Mouse (Mus musculus) gastrocnemius, adult 8-10 months (tissue): ENCODE measurements around the gene Dnajc11. TPM values are rescaled to one million over a fixed set of nuclear protein-coding genes. Genes with fewer than 3 reads are reported as not detected.

ENCODE experiments used
- DNase-seq, 2 experiments: peaks; one replicate each; pipeline ENCODE4 v3.0.0; 2022; ENCODE audit warnings: low spot score in 2 of 2
- total RNA-seq, 4 experiments: library from RNA; stranded (reverse); gene quantifications; 2 replicates each; pipeline ENCODE4 v1.2.4; 2022

The Dnajc11 gene
- total RNA-seq, 4 experiments from 2014 or later: 38.7 to 58.6 (median 46.5) TPM

GRCm38 (mm10) chr4:152009076-152010051 lies 75.9 kb downstream of the Dnajc11 start:
- DNase-seq: peak; percentile 63 to 84

GRCm38 (mm10) chr4:152010091-152010706 lies 76.7 kb downstream of the Dnajc11 start:
- peak; percentile 50 to 71 for DNase-seq

GRCm38 (mm10) chr4:152010707-152011134 lies 77.2 kb downstream of the Dnajc11 start:
- DNase-seq: no peak

GRCm38 (mm10) chr4:152011171-152011760 lies 77.8 kb downstream of the Dnajc11 start:
- no peak for DNase-seq

- no peak for DNase-seq
Observed at GRCm38 (mm10) chr4:152012109-152012508, 78.6 kb downstream of the Dnajc11 start.

- peak; percentile 32 to 54 for DNase-seq
Observed at GRCm38 (mm10) chr4:152013036-152013813, 79.7 kb downstream of the Dnajc11 start.

- no peak for DNase-seq
Observed at GRCm38 (mm10) chr4:152019073-152019472, 85.6 kb downstream of the Dnajc11 start.

GRCm38 (mm10) chr4:152020024-152020423 lies 86.5 kb downstream of the Dnajc11 start:
- DNase-seq: no peak

GRCm38 (mm10) chr4:152021568-152022097 lies 88.1 kb downstream of the Dnajc11 start:
- no peak for DNase-seq

GRCm38 (mm10) chr4:152022506-152022905 lies 89.0 kb downstream of the Dnajc11 start:
- DNase-seq: no peak

- DNase-seq: peak in 1 of 2 experiments; percentile 2
Observed at GRCm38 (mm10) chr4:152024525-152024924, 91.0 kb downstream of the Dnajc11 start.

GRCm38 (mm10) chr4:152026751-152027508 lies 93.4 kb downstream of the Dnajc11 start:
- no peak for DNase-seq

- DNase-seq: peak; percentile 91 to 95
Observed at GRCm38 (mm10) chr4:152027524-152027923, 94.0 kb downstream of the Dnajc11 start, which contains the start of gene Zbtb48. Gene Zbtb48 (minus strand): TSS chr4:152027671.

GRCm38 (mm10) chr4:152028456-152028855 lies 95.0 kb downstream of the Dnajc11 start:
- DNase-seq: no peak

- no peak for DNase-seq
Observed at GRCm38 (mm10) chr4:152029087-152029486, 95.6 kb downstream of the Dnajc11 start.

GRCm38 (mm10) chr4:152029997-152030396 lies 96.5 kb downstream of the Dnajc11 start:
- DNase-seq: no peak
